Mouse (Mus musculus) intestine, postnatal 0 days (tissue): ENCODE data around the gene Engase. TPM values are rescaled to one million over a fixed set of nuclear protein-coding genes. Genes with fewer than 3 reads are reported as not detected.

Experiments
- ATAC-seq: fragments of 200-750 bp; cut with Nextera tagmentation; 2 replicates; pipeline ENCODE4 v1.8.0; 2017; ENCODE audit warnings: mild to moderate bottlenecking, moderate TSS enrichment, moderate library complexity
- H3K27ac ChIP-seq: fragments of 300-500 bp; sonication (generic); 2 replicates; pipeline ENCODE4 v1.5.1; 2014; ENCODE audit warnings: mild to moderate bottlenecking, low read depth, low read length, moderate library complexity
- H3K27me3 ChIP-seq: fragments of 300-500 bp; sonication (generic); replicated peaks from 2 replicates; pipeline ENCODE4 v1.6.1; 2014; ENCODE audit warnings: low read length, mixed read lengths; ENCODE audit not compliant: control insufficient read depth, insufficient read depth
- H3K36me3 ChIP-seq: fragments of 300-500 bp; sonication (generic); 2 replicates; pipeline ENCODE4 v1.6.1; 2014; ENCODE audit warnings: mild to moderate bottlenecking, moderate library complexity; ENCODE audit not compliant: control insufficient read depth, insufficient read depth
- H3K4me1 ChIP-seq: fragments of 300-500 bp; sonication (generic); replicated peaks from 2 replicates; pipeline ENCODE4 v1.6.1; 2014; ENCODE audit warnings: antibody characterized with exemption, low read length, mixed read lengths; ENCODE audit not compliant: control insufficient read depth, insufficient read depth
- H3K4me2 ChIP-seq: fragments of 300-500 bp; sonication (generic); replicated peaks from 2 replicates; pipeline ENCODE4 v1.6.1; 2014; ENCODE audit warnings: low read depth, mild to moderate bottlenecking, moderate library complexity
- H3K4me3 ChIP-seq: fragments of 300-500 bp; sonication (generic); 2 replicates; pipeline ENCODE4 v1.5.1; 2014; ENCODE audit warnings: low read depth, low read length
- H3K9ac ChIP-seq: fragments of 300-500 bp; sonication (generic); 2 replicates; pipeline ENCODE4 v1.6.1; 2014; ENCODE audit warnings: mild to moderate bottlenecking, low read depth, low read length
- H3K9me3 ChIP-seq: fragments of 300-500 bp; sonication (generic); 2 replicates; pipeline ENCODE4 v1.6.1; 2016; ENCODE audit warnings: mixed run types; ENCODE audit not compliant: control insufficient read depth
- CTCF ChIP-seq: sonication (generic); IDR thresholded peaks from 2 replicates; pipeline ENCODE4 v1.5.1; 2016; ENCODE audit warnings: low read depth, mild to moderate bottlenecking, control low read depth, antibody characterized with exemption, moderate library complexity
- WGBS: fragments of 180-500 bp; shearing (Covaris S2); extraction: QIAGEN DNeasy Blood & Tissue Kit; methylation state at CpG from one replicate; pipeline ENCODE4 v1.1.7; 2014; 5-methylcytosine and 5-hydroxymethylcytosine counted together
- polyA plus RNA-seq: library from polyadenylated mRNA; unstranded; fragments of >200 nt; fragmentation: Nextera tagmentation; extraction: Ambion mirVana; gene quantifications from 2 replicates; pipeline ENCODE4 v1.2.1, GENCODE M21; 2015

The Engase gene
- polyA plus RNA-seq, 1 experiment from 2014 or later, result 11.3 TPM

DNA sequence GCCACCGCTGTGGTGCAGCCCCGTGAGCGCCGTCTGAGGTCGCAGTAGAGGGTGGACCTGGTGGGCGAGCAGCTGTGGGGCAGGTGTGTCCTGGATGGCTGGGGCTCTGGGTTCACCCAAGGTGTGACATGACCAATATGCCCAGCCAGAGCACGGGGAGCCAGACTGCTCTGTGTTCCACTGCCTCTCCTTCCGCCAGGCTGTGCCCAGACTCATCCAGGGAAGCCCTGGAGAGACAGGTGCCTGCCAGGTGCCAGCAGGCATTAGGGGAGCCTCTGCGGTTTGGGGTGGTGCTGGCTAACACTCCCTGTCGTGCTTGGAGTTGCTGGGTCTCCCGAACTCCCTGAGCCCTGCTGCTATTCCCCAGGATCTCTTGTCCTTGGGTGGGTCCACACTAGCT is 61.4 kb downstream of the Engase start:
- Histone ChIP-seq H3K27me3 (no peaks in the 10 kb centered on the region), H3K9ac (no peak overlapping the region), H3K4me3 (no peak overlapping the region), H3K4me2 (no peak overlapping the region), H3K9me3 (no peaks in the 10 kb centered on the region), H3K36me3 (no peaks in the 10 kb centered on the region), H3K27ac (no peak overlapping the region), H3K4me1 (no peaks in the 10 kb centered on the region)
- 88% methylated on average over 11 of the region's 11 CpGs for WGBS
- ATAC-seq, result no peak
- TF ChIP-seq CTCF, result no peak

Other genes with a start within 250 kb of the Engase start
- 9.5 and 10.9 TPM in 2 replicates for gene Cyth1, start 228.2 kb upstream of the Engase start, polyA plus RNA-seq
- 6.0 and 6.1 TPM in 2 replicates for gene Usp36, start 186.6 kb upstream of the Engase start, polyA plus RNA-seq
- gene Cep295nl, start 134.3 kb upstream of the Engase start, polyA plus RNA-seq, result 0.12 TPM in 2 replicates
- gene Timp2, start 121.1 kb upstream of the Engase start, polyA plus RNA-seq, result 38.9 TPM in 2 replicates
- gene Lgals3bp, start 74.7 kb upstream of the Engase start, polyA plus RNA-seq, result 348 and 382 TPM in 2 replicates
- 35.0 and 36.1 TPM in 2 replicates for gene Cant1, start 57.7 kb upstream of the Engase start, polyA plus RNA-seq
- gene C1qtnf1, start 48.6 kb upstream of the Engase start, polyA plus RNA-seq, result 5.2 and 6.1 TPM in 2 replicates